Mouse (Mus musculus): ENCODE results near the gene Abcb9. TPM values are rescaled to one million over a fixed set of nuclear protein-coding genes. Genes with fewer than 3 reads are reported as not detected.

The Abcb9 gene
- polyA plus RNA-seq, 1 experiment from 2014 or later = 13.4 TPM

DNA sequence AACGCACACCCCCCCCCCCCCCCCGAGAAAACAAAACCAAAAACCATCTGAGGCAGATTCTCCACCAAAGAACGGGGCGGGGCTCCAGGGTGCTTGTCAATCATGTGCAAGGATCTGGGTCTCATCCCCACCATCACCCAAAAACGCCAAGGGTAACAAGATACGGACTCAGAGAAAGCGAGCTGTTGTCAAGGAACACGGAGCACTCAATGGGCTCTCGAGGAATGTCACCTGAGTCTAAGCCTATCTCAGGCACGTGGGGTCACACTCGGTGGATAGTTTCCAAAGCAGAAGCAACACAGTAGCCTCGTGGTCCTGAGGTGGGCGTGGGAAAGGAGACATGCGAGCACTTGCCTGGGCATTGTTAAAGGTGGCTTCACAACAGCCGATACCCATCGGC is 81.9 kb downstream of the Abcb9 start:
- Histone ChIP-seq H3K27me3 (replicated peaks; ENCODE audit: control insufficient read depth, insufficient read depth, low read length) (no peaks in the 10 kb centered on the region), H3K9ac (replicated peaks; ENCODE audit: low read depth, low read length) (no peak overlapping the region), H3K4me1 (replicated peaks; ENCODE audit: control insufficient read depth, insufficient read depth, low read length) (peaks cover 62% of the 10 kb centered on the region), H3K4me3 (replicated peaks; ENCODE audit: low read length) (no peak overlapping the region), H3K9me3 (ENCODE audit: control insufficient read depth, low read length) (no peaks in the 10 kb centered on the region), H3K36me3 (ENCODE audit: control insufficient read depth, insufficient read depth) (peaks cover 8% of the 10 kb centered on the region), H3K27ac (ENCODE audit: low read length) (no peak overlapping the region), H3K4me2 (ENCODE audit: low read length) (no peak overlapping the region)
- 82% methylated on average over 15 of the region's 16 CpGs for WGBS
- ATAC-seq = no peak

GRCm38 (mm10) chr5:124012885-124013284 is 82.7 kb downstream of the Abcb9 start:
- Histone ChIP-seq H3K4me3 (replicated peaks; ENCODE audit: low read length) (no peak overlapping the region), H3K27me3 (replicated peaks; ENCODE audit: control insufficient read depth, insufficient read depth, low read length) (no peaks in the 10 kb centered on the region), H3K9me3 (ENCODE audit: control insufficient read depth, low read length) (no peaks in the 10 kb centered on the region), H3K4me2 (ENCODE audit: low read length) (no peak overlapping the region), H3K4me1 (replicated peaks; ENCODE audit: control insufficient read depth, insufficient read depth, low read length) (peaks cover 56% of the 10 kb centered on the region), H3K9ac (replicated peaks; ENCODE audit: low read depth, low read length) (no peak overlapping the region), H3K36me3 (ENCODE audit: control insufficient read depth, insufficient read depth) (peaks cover 17% of the 10 kb centered on the region), H3K27ac (ENCODE audit: low read length) (peak overlapping the region; percentile 81; the same call in 1 of the 2 replicates)
- WGBS = 82% methylated on average over 10 of the region's 10 CpGs
- ATAC-seq = no peak

DNA sequence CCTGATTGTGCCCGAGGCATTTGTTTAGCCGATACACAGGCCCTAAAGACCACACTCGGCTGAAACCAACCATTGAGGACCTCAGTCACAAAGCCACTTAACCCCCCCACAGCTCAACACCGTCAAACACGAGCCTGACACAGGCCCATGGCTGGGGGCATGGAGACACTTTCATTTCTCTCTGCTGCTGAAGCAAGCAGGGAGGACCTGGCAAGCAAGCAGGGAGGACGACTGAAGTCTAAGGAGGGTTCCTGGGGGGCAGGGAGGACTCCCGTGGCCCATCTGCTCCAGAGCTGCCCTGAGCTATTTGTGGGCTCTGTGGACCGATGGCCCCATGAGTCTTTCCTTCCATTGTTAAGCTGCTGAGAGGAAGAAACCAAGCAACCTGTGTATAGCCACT is 83.7 kb downstream of the Abcb9 start:
- Histone ChIP-seq H3K4me3 (replicated peaks; ENCODE audit: low read length) (no peak overlapping the region), H3K9ac (replicated peaks; ENCODE audit: low read depth, low read length) (peak overlapping the region; percentile 49), H3K4me1 (replicated peaks; ENCODE audit: control insufficient read depth, insufficient read depth, low read length) (peaks cover 46% of the 10 kb centered on the region), H3K36me3 (ENCODE audit: control insufficient read depth, insufficient read depth) (peaks cover 26% of the 10 kb centered on the region), H3K4me2 (ENCODE audit: low read length) (no peak overlapping the region), H3K27me3 (replicated peaks; ENCODE audit: control insufficient read depth, insufficient read depth, low read length) (no peaks in the 10 kb centered on the region), H3K9me3 (ENCODE audit: control insufficient read depth, low read length) (no peaks in the 10 kb centered on the region), H3K27ac (ENCODE audit: low read length) (peak overlapping the region; percentile 81)
- 2% methylated on average over 8 of the region's 8 CpGs for WGBS
- no peak for ATAC-seq

Other genes with a start within 250 kb of the Abcb9 start
- not detected in 2 replicates for gene Hcar2, start 230.3 kb downstream of the Abcb9 start, polyA plus RNA-seq (2015; fragmentation: Nextera tagmentation; extraction: Ambion mirVana)
- gene Hcar1, start 215.8 kb downstream of the Abcb9 start, polyA plus RNA-seq (2015; fragmentation: Nextera tagmentation; extraction: Ambion mirVana) = 0.54 and 0.58 TPM in 2 replicates
- 127 and 129 TPM in 2 replicates for gene Denr, start 188.6 kb downstream of the Abcb9 start, polyA plus RNA-seq (2015; fragmentation: Nextera tagmentation; extraction: Ambion mirVana)
- gene Gm43518, start 168.4 kb downstream of the Abcb9 start, polyA plus RNA-seq (2015; fragmentation: Nextera tagmentation; extraction: Ambion mirVana) = 2.3 and 2.4 TPM in 2 replicates
- gene Ccdc62, start 165.1 kb downstream of the Abcb9 start, polyA plus RNA-seq (2015; fragmentation: Nextera tagmentation; extraction: Ambion mirVana) = 3.0 and 4.9 TPM in 2 replicates
- gene Hip1r, start 122.2 kb downstream of the Abcb9 start, polyA plus RNA-seq (2015; fragmentation: Nextera tagmentation; extraction: Ambion mirVana) = 33.3 and 35.7 TPM in 2 replicates
- gene Vps37b, start 63.5 kb downstream of the Abcb9 start, polyA plus RNA-seq (2015; fragmentation: Nextera tagmentation; extraction: Ambion mirVana) = 104 and 112 TPM in 2 replicates
- gene Ogfod2, start 16.5 kb upstream of the Abcb9 start, polyA plus RNA-seq (2015; fragmentation: Nextera tagmentation; extraction: Ambion mirVana) = 37.4 and 38.6 TPM in 2 replicates
- gene Arl6ip4, start 20.3 kb upstream of the Abcb9 start, polyA plus RNA-seq (2015; fragmentation: Nextera tagmentation; extraction: Ambion mirVana) = 66.1 and 71.0 TPM in 2 replicates
- gene Pitpnm2, start 154.0 kb upstream of the Abcb9 start, polyA plus RNA-seq (2015; fragmentation: Nextera tagmentation; extraction: Ambion mirVana) = 13.7 and 14.4 TPM in 2 replicates
- gene Mphosph9, start 232.2 kb upstream of the Abcb9 start, polyA plus RNA-seq (2015; fragmentation: Nextera tagmentation; extraction: Ambion mirVana) = 17.0 and 17.1 TPM in 2 replicates
- 17.4 and 18.8 TPM in 2 replicates for gene 2810006K23Rik, start 232.3 kb upstream of the Abcb9 start, polyA plus RNA-seq (2015; fragmentation: Nextera tagmentation; extraction: Ambion mirVana)

All from forebrain, embryonic 16.5 days (tissue).